Mouse (Mus musculus) spleen, embryonic (tissue): ENCODE measurements at regions not wholly inside any gene's neighbourhood (a gene's known extent, or its start where the extent isn't known, plus 50 kb on each side); places are given as distances from the start of the nearest gene placed in this dataset.

ENCODE experiments used
- CTCF ChIA-PET: fragments of 350-600 bp; sonication (Branson Sonifier 250); formaldehyde crosslinking; loops from one replicate; lab custom pipeline; 2022; lab: Charles Lee

- CTCF ChIA-PET, result no interaction called here
Observed at GRCm38 (mm10) chr3:139887265-139887664, 681.8 kb downstream of the Stpg2 start.

- CTCF ChIA-PET, result no interaction called here
Observed at GRCm38 (mm10) chr3:139888537-139888936, 683.0 kb downstream of the Stpg2 start.

GRCm38 (mm10) chr3:139890186-139890585, 684.7 kb downstream of the Stpg2 start:
- CTCF ChIA-PET, result no interaction called here

GRCm38 (mm10) chr3:139897894-139898293, 692.4 kb downstream of the Stpg2 start:
- CTCF ChIA-PET, result interaction anchor here (0.6 kb wide), 1 partner anchor 147 kb away, joined by 7 read pairs; no protein-coding TSS in a partner anchor

GRCm38 (mm10) chr3:139899213-139899612, 693.7 kb downstream of the Stpg2 start:
- CTCF ChIA-PET, result no interaction called here

GRCm38 (mm10) chr3:139913639-139914330, 708.3 kb downstream of the Stpg2 start:
- CTCF ChIA-PET, result no interaction called here

- CTCF ChIA-PET, result no interaction called here
Observed at GRCm38 (mm10) chr3:139922267-139922666, 716.8 kb downstream of the Stpg2 start.

GRCm38 (mm10) chr3:139933039-139933438, 727.5 kb downstream of the Stpg2 start:
- CTCF ChIA-PET, result no interaction called here

GRCm38 (mm10) chr3:139946209-139946608, 740.7 kb downstream of the Stpg2 start:
- CTCF ChIA-PET, result no interaction called here

GRCm38 (mm10) chr3:139947247-139947646, 741.8 kb downstream of the Stpg2 start:
- CTCF ChIA-PET, result no interaction called here

GRCm38 (mm10) chr3:139949096-139949495, 743.6 kb downstream of the Stpg2 start:
- CTCF ChIA-PET, result no interaction called here

GRCm38 (mm10) chr3:139950016-139950705, 744.7 kb downstream of the Stpg2 start:
- CTCF ChIA-PET, result no interaction called here

GRCm38 (mm10) chr3:139951516-139951915, 746.0 kb downstream of the Stpg2 start:
- CTCF ChIA-PET, result no interaction called here

- CTCF ChIA-PET, result no interaction called here
Observed at GRCm38 (mm10) chr3:139978172-139978571, 772.7 kb downstream of the Stpg2 start.

GRCm38 (mm10) chr3:139985830-139986481, 780.5 kb downstream of the Stpg2 start:
- CTCF ChIA-PET, result no interaction called here

- CTCF ChIA-PET, result no interaction called here
Observed at GRCm38 (mm10) chr3:139988938-139989337, 783.4 kb downstream of the Stpg2 start.

GRCm38 (mm10) chr3:139989380-139989779, 783.9 kb downstream of the Stpg2 start:
- CTCF ChIA-PET, result no interaction called here

GRCm38 (mm10) chr3:140012522-140012921, 807.0 kb downstream of the Stpg2 start:
- CTCF ChIA-PET, result no interaction called here

GRCm38 (mm10) chr3:140034101-140034500, 828.6 kb downstream of the Stpg2 start:
- CTCF ChIA-PET, result no interaction called here

GRCm38 (mm10) chr3:140035142-140035541, 829.6 kb downstream of the Stpg2 start:
- CTCF ChIA-PET, result no interaction called here

GRCm38 (mm10) chr3:140044898-140045297, 839.4 kb downstream of the Stpg2 start:
- CTCF ChIA-PET, result interaction anchor here (0.7 kb wide), 1 partner anchor 147 kb away, joined by 7 read pairs; no protein-coding TSS in a partner anchor

GRCm38 (mm10) chr3:140054634-140055033, 849.1 kb downstream of the Stpg2 start:
- CTCF ChIA-PET, result no interaction called here
